Mouse (Mus musculus) embryonic fibroblast, embryonic 13.5 days (primary cell): ENCODE data around the gene Mmp25. TPM values are rescaled to one million over a fixed set of nuclear protein-coding genes. Genes with fewer than 3 reads are reported as not detected.
A peak's percentile ranks its signal among the peaks of the same experiment; 100 is the strongest.

ENCODE experiments used
- H3K27ac ChIP-seq: 2 replicates; pipeline ENCODE4 v1.5.1; 2012; ENCODE audit warnings: low read length, control low read depth, inconsistent platforms; ENCODE audit not compliant: insufficient read depth
- H3K4me1 ChIP-seq: 2 replicates; pipeline ENCODE4 v1.6.1; 2011; ENCODE audit warnings: low read length; ENCODE audit not compliant: control insufficient read depth, insufficient read depth
- H3K4me3 ChIP-seq: 2 replicates; pipeline ENCODE4 v1.5.1; 2011; ENCODE audit warnings: mild to moderate bottlenecking, control low read depth, low read length; ENCODE audit not compliant: insufficient read depth
- CTCF ChIP-seq: IDR thresholded peaks from 2 replicates; pipeline ENCODE4 v1.5.1; 2011; ENCODE audit warnings: mild to moderate bottlenecking, control low read depth, low read length, moderate library complexity, borderline replicate concordance; ENCODE audit not compliant: insufficient read depth
- POLR2A ChIP-seq: IDR thresholded peaks from 2 replicates; pipeline ENCODE4 v1.6.1; 2011; ENCODE audit warnings: low read depth, mild to moderate bottlenecking, control low read depth, low read length, moderate library complexity
- polyA plus RNA-seq: library from polyadenylated mRNA; stranded (reverse); fragments of >200 nt; gene quantifications from 2 replicates; pipeline ENCODE4 v1.2.4, GENCODE M21; 2011; ENCODE audit warnings: low read depth; ENCODE audit not compliant: missing spikeins, insufficient read length

The Mmp25 gene
- polyA plus RNA-seq, 1 experiment: 0.30 TPM

DNA sequence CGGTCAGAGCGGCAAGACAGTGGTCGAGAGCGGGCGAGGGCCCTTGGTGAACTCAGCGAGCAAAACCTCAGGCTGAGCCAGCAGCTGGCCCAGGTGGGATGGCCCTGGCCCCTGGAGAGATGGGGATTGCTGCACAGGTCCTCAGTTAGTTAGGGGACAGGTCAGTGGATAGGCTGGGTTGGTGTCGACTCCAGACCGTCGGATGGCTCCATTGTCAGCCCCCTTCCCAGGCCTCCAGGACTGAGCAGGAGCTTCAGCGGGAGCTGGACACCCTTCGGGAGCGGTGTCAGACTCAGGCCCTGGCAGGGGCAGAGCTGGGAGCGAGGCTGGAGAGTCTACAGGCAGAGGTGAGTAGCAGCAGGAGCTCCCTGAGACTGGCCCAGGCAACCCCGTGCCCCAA, 20.4 kb upstream of the Mmp25 start:
- H3K4me1 ChIP-seq: no peaks in the 10 kb centered on the region
- no peak for TF ChIP-seq CTCF
- TF ChIP-seq POLR2A: no peak
- H3K4me3 ChIP-seq: no peak overlapping the region
- H3K27ac ChIP-seq: no peak overlapping the region

DNA sequence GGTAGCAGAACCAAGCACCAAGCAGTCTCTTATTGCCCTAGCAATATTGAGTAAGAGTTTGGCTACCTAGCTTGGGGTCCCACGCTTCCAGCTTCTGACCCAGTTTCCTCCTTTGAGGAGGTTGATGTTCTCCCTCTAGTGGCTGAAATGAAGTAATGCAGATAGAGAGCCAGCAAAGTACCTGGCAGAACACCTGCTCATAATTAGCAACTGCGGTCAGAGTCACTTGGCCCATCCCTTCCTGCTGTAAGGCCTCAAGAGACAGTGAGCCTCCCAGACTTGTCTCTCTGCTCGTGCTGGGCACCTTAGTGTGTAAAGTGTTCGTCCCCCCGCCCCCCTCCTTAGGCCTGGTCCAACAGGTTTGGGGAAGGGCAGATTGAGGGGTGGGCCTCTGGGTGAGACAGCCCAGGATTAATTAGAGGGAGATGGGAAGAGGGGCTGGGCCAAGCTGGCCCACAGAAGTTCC, 19.5 kb upstream of the Mmp25 start:
- no peak overlapping the region for H3K4me3 ChIP-seq
- TF ChIP-seq CTCF: 0 out of 2 replicates have a peak, but pooled peaks have one; percentile 15
- no peak for TF ChIP-seq POLR2A

GRCm38 (mm10) chr17:23661526-23661925, 16.4 kb upstream of the Mmp25 start:
- Histone ChIP-seq H3K4me3 (no peak overlapping the region), H3K4me1 (no peaks in the 10 kb centered on the region), H3K27ac (no peak overlapping the region)
- TF ChIP-seq POLR2A (no peak), CTCF (peak; percentile 34)

More for the DNA sequence above, 19.5 kb upstream of the Mmp25 start:
- H3K4me1 ChIP-seq: no peaks in the 10 kb centered on the region
- no peak overlapping the region for H3K27ac ChIP-seq

GRCm38 (mm10) chr17:23660876-23661200, 15.8 kb upstream of the Mmp25 start:
- Histone ChIP-seq H3K4me1 (no peaks in the 10 kb centered on the region), H3K4me3 (no peak overlapping the region), H3K27ac (no peak overlapping the region)
- TF ChIP-seq POLR2A (no peak), CTCF (no peak)

GRCm38 (mm10) chr17:23660117-23660875, 15.2 kb upstream of the Mmp25 start, which contains the start of gene Bicdl2:
Gene Bicdl2 (plus strand): TSS chr17:23660506.
- Histone ChIP-seq H3K4me1 (no peaks in the 10 kb centered on the region), H3K4me3 (no peak within 1 kb of the TSS), H3K27ac (no peak within 1 kb of the TSS)
- no peak for TF ChIP-seq POLR2A
- peak; percentile 50; the same call in 1 of the 2 replicates for TF ChIP-seq CTCF

DNA sequence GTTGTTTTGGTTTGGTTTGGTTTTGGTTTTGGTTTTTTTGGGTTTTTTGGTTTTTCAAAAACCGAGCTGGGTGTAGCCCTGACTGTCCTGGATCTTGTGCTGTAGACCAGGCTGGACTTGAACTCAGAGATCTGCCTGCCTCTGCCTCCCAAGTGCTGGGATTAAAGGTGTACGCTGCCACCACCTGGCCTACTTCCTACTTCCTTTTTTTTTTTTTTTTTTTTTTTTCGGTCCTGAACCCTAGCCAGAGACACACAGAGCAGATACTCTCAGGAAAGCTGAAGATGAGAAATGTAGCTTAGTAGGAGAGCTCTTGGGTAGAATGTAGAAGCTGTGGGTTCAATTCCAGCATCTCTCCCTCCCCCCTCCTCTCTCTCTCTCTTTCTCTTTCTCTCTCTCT, 13.4 kb upstream of the Mmp25 start:
- Histone ChIP-seq H3K4me3 (no peak overlapping the region), H3K27ac (no peak overlapping the region), H3K4me1 (no peaks in the 10 kb centered on the region)
- TF ChIP-seq POLR2A (no peak), CTCF (no peak)

- TF ChIP-seq POLR2A: no peak
- no peak for TF ChIP-seq CTCF
- Histone ChIP-seq H3K4me3 (no peak overlapping the region), H3K27ac (no peak overlapping the region), H3K4me1 (no peaks in the 10 kb centered on the region)
These were observed 9.3 kb upstream of the Mmp25 start for GRCm38 (mm10) chr17:23654410-23654809.

GRCm38 (mm10) chr17:23654001-23654400, 8.9 kb upstream of the Mmp25 start:
- no peak overlapping the region for H3K4me3 ChIP-seq
- TF ChIP-seq POLR2A (no peak), CTCF (no peak)
- H3K27ac ChIP-seq: no peak overlapping the region
- H3K4me1 ChIP-seq: no peaks in the 10 kb centered on the region

- no peak overlapping the region for H3K4me3 ChIP-seq
- no peak overlapping the region for H3K27ac ChIP-seq
- TF ChIP-seq POLR2A (no peak), CTCF (no peak)
- H3K4me1 ChIP-seq: no peaks in the 10 kb centered on the region
These were observed 8.2 kb upstream of the Mmp25 start for GRCm38 (mm10) chr17:23653324-23653723.

DNA sequence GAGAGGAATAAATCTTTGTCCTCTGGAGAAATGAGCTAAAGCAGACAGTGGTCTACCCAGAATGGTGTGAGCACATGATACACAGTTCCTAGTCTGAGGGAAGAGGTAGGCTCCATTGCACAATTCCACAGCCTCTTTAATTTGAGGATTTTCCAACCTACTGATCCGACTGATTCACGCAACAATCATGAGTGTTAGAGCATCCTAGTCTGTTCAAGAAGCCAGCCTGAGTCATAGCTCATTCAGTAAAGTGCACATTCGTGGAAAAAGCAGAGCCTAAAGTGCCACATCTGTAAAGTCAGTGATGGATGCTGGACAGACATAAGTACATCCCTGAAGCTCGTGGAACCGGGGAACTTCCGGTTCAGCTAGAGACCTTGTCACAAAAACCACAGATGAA, 6.3 kb upstream of the Mmp25 start:
- Histone ChIP-seq H3K4me1 (no peaks in the 10 kb centered on the region), H3K4me3 (no peak overlapping the region), H3K27ac (no peak overlapping the region)
- TF ChIP-seq POLR2A (no peak), CTCF (no peak)

DNA sequence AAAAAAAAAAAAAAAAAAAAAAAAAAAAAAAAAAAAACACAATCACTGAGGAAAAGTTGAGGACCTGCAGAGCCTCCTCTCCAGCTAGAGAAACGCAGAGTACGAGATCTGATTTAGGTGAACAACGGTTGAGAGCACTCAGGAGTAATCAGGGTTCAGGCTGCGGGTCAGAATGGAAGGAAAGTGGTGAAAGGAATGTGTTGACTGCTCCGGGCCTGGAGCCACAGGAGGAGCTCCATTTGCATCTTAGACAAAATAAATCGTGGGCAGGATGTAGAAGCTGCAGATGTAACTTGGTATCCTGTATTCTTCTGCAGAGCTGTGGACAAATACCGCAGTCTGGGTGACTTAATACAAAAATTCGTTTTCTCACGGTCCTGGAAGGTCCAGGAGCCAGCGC, 817 bp upstream of the Mmp25 start:
- Histone ChIP-seq H3K4me1 (no peaks in the 10 kb centered on the region), H3K4me3 (no peak overlapping the region), H3K27ac (no peak overlapping the region)
- no peak for TF ChIP-seq POLR2A
- TF ChIP-seq CTCF: no peak
